Mouse (Mus musculus) MEL (cell line): ENCODE measurements around the gene Zfp638. TPM values are rescaled to one million over a fixed set of nuclear protein-coding genes. Genes with fewer than 3 reads are reported as not detected.

Experiments
- DNase-seq: peaks from one replicate; pipeline ENCODE4 v3.0.0; 2011; ENCODE audit warnings: low read depth, low spot score
- H3K27ac ChIP-seq: 2 replicates; pipeline ENCODE4 v1.5.1; 2012; ENCODE audit warnings: low read depth, mild to moderate bottlenecking, control low read depth, low read length, moderate library complexity; ENCODE audit not compliant: control insufficient read depth
- H3K27me3 ChIP-seq, 2 experiments: fragments of 150-350 bp in 1 of 2; sonication (generic) in 1 of 2; 2 replicates each; pipeline ENCODE4 v1.6.1; 2012; ENCODE audit warnings: low read length in 2 of 2, mild to moderate bottlenecking in 2 of 2, improper control_type of control experiment in 1 of 2, moderate library complexity in 1 of 2; ENCODE audit not compliant: insufficient read depth in 2 of 2, control insufficient read depth in 1 of 2
- H3K36me3 ChIP-seq, 2 experiments: 2 replicates each; pipeline ENCODE4 v1.6.1; 2012 to 2014; ENCODE audit warnings: low read length in 2 of 2, improper control_type of control experiment in 1 of 2, inconsistent platforms in 1 of 2, mild to moderate bottlenecking in 1 of 2; ENCODE audit not compliant: insufficient read depth in 2 of 2, control insufficient read depth in 1 of 2
- H3K4me1 ChIP-seq, 2 experiments: fragments of 150-350 bp in 1 of 2; sonication (generic) in 1 of 2; 2 replicates each; pipeline ENCODE4 v1.6.1; 2012; ENCODE audit warnings: low read length in 2 of 2, improper control_type of control experiment in 1 of 2, mild to moderate bottlenecking in 1 of 2; ENCODE audit not compliant: insufficient read depth in 2 of 2, control insufficient read depth in 1 of 2
- H3K4me3 ChIP-seq, 2 experiments: fragments of 150-350 bp in 1 of 2; sonication (generic) in 1 of 2; 2 replicates each; pipeline ENCODE4 v1.5.1; 2012; ENCODE audit warnings: low read depth in 2 of 2, low read length in 2 of 2, mild to moderate bottlenecking in 2 of 2, moderate library complexity in 2 of 2, control low read depth in 1 of 2, improper control_type of control experiment in 1 of 2; ENCODE audit not compliant: control insufficient read depth in 1 of 2, insufficient read depth in 1 of 2
- H3K79me2 ChIP-seq: 2 replicates; pipeline ENCODE4 v1.6.1; 2012; ENCODE audit warnings: mild to moderate bottlenecking, low read length, moderate library complexity; ENCODE audit not compliant: control insufficient read depth, poor library complexity, insufficient read depth
- H3K9ac ChIP-seq: 2 replicates; pipeline ENCODE4 v1.6.1; 2012; ENCODE audit warnings: low read depth, mild to moderate bottlenecking, control low read depth, low read length, moderate library complexity; ENCODE audit not compliant: control insufficient read depth, poor library complexity, severe bottlenecking
- H3K9me3 ChIP-seq: fragments of 150-350 bp; sonication (generic); replicated peaks from 2 replicates; pipeline ENCODE4 v1.6.1; 2012; ENCODE audit warnings: mild to moderate bottlenecking, low read length, improper control_type of control experiment, moderate library complexity; ENCODE audit not compliant: insufficient read depth
- BHLHE40 ChIP-seq: IDR thresholded peaks from 2 replicates; pipeline ENCODE4 v1.6.1; 2012; ENCODE audit warnings: low read depth, mild to moderate bottlenecking, inconsistent platforms, low read length, improper control_type of control experiment, borderline replicate concordance
- CHD1 ChIP-seq: IDR thresholded peaks from 2 replicates; pipeline ENCODE4 v1.6.1; 2012; ENCODE audit warnings: low read depth, mild to moderate bottlenecking, inconsistent platforms, low read length, improper control_type of control experiment
- CHD2 ChIP-seq: IDR thresholded peaks from 2 replicates; pipeline ENCODE4 v1.6.1; 2011; ENCODE audit warnings: low read length, improper control_type of control experiment
- CTCF ChIP-seq, 3 experiments: IDR thresholded peaks in 2 of 3; conservative IDR thresholded peaks in 1 of 3; 2 replicates each; pipeline ENCODE4 v1.5.1; 2011 to 2012; ENCODE audit warnings: low read length in 3 of 3, low read depth in 2 of 3, mild to moderate bottlenecking in 2 of 3, improper control_type of control experiment in 1 of 3, inconsistent platforms in 1 of 3, mixed read lengths in 1 of 3, moderate library complexity in 1 of 3; ENCODE audit not compliant: control insufficient read depth in 1 of 3, insufficient read depth in 1 of 3, poor library complexity in 1 of 3, severe bottlenecking in 1 of 3
- E2F4 ChIP-seq: IDR thresholded peaks from 2 replicates; pipeline ENCODE4 v1.6.1; 2011; ENCODE audit warnings: low read depth, low read length, improper control_type of control experiment, borderline replicate concordance
- EP300 ChIP-seq, 2 experiments: IDR thresholded peaks; 2 replicates each; pipeline ENCODE4 v1.6.1; 2011; ENCODE audit warnings: improper control_type of control experiment in 2 of 2, low read length in 2 of 2, low read depth in 1 of 2, mild to moderate bottlenecking in 1 of 2
- ETS1 ChIP-seq: IDR thresholded peaks from 2 replicates; pipeline ENCODE4 v1.6.1; 2012; ENCODE audit warnings: low read depth, mild to moderate bottlenecking, inconsistent platforms, low read length, improper control_type of control experiment, moderate library complexity
- HCFC1 ChIP-seq: IDR thresholded peaks from 2 replicates; pipeline ENCODE4 v1.6.1; 2012; ENCODE audit warnings: low read depth, mild to moderate bottlenecking, inconsistent platforms, low read length, improper control_type of control experiment, moderate library complexity
- JUND ChIP-seq: IDR thresholded peaks from 2 replicates; pipeline ENCODE4 v1.6.1; 2011; ENCODE audit warnings: low read depth, mild to moderate bottlenecking, improper control_type of control experiment, low read length
- MAFK ChIP-seq: IDR thresholded peaks from 2 replicates; pipeline ENCODE4 v1.6.1; 2011; ENCODE audit warnings: low read depth, mild to moderate bottlenecking, low read length, improper control_type of control experiment, borderline replicate concordance
- MAX ChIP-seq: IDR thresholded peaks from 2 replicates; pipeline ENCODE4 v1.6.1; 2011; ENCODE audit warnings: low read length, improper control_type of control experiment
- MAZ ChIP-seq: IDR thresholded peaks from 2 replicates; pipeline ENCODE4 v1.6.1; 2012; ENCODE audit warnings: low read depth, mild to moderate bottlenecking, inconsistent platforms, low read length, improper control_type of control experiment
- MYB ChIP-seq: IDR thresholded peaks from 2 replicates; pipeline ENCODE4 v1.6.1; 2011; ENCODE audit warnings: mild to moderate bottlenecking, low read depth, low read length, improper control_type of control experiment
- MYC ChIP-seq: IDR thresholded peaks from 2 replicates; pipeline ENCODE4 v1.6.1; 2011; ENCODE audit warnings: low read depth, mild to moderate bottlenecking, low read length, improper control_type of control experiment, moderate library complexity
- NELFE ChIP-seq: IDR thresholded peaks from 2 replicates; pipeline ENCODE4 v1.6.1; 2011; ENCODE audit warnings: low read depth, low read length, improper control_type of control experiment
- NRF1 ChIP-seq: IDR thresholded peaks from 2 replicates; pipeline ENCODE4 v1.6.1; 2014; ENCODE audit warnings: low read depth, mild to moderate bottlenecking, inconsistent platforms, low read length, improper control_type of control experiment, moderate library complexity; ENCODE audit not compliant: poor library complexity, insufficient read depth, severe bottlenecking
- POLR2AphosphoS2 ChIP-seq: IDR thresholded peaks from 2 replicates; pipeline ENCODE4 v1.6.1; 2011; ENCODE audit warnings: low read length, improper control_type of control experiment
- RAD21 ChIP-seq: IDR thresholded peaks from 2 replicates; pipeline ENCODE4 v1.6.1; 2011; ENCODE audit warnings: mild to moderate bottlenecking, low read depth, low read length, improper control_type of control experiment
- SIN3A ChIP-seq: IDR thresholded peaks from 2 replicates; pipeline ENCODE4 v1.6.1; 2012; ENCODE audit warnings: low read length, improper control_type of control experiment, inconsistent platforms
- TAL1 ChIP-seq: IDR thresholded peaks from 2 replicates; pipeline ENCODE4 v1.6.1; 2012; ENCODE audit warnings: mild to moderate bottlenecking, inconsistent platforms, low read length, moderate library complexity, mixed read lengths
- TBP ChIP-seq: IDR thresholded peaks from 2 replicates; pipeline ENCODE4 v1.8.0; 2011; ENCODE audit warnings: low read depth, low read length, improper control_type of control experiment
- TCF12 ChIP-seq: IDR thresholded peaks from 2 replicates; pipeline ENCODE4 v1.6.1; 2014; ENCODE audit warnings: low read depth, mild to moderate bottlenecking, inconsistent platforms, low read length, improper control_type of control experiment, moderate library complexity
- UBTF ChIP-seq: IDR thresholded peaks from 2 replicates; pipeline ENCODE4 v1.6.1; 2012; ENCODE audit warnings: low read depth, mild to moderate bottlenecking, inconsistent platforms, low read length, improper control_type of control experiment, moderate library complexity, borderline replicate concordance; ENCODE audit not compliant: insufficient read depth
- USF1 ChIP-seq: IDR thresholded peaks from 2 replicates; pipeline ENCODE4 v1.6.1; 2014; ENCODE audit warnings: low read depth, mild to moderate bottlenecking, inconsistent platforms, low read length, improper control_type of control experiment, moderate library complexity
- USF2 ChIP-seq, 2 experiments: IDR thresholded peaks; 2 replicates each; pipeline ENCODE4 v1.6.1; 2011 to 2012; ENCODE audit warnings: improper control_type of control experiment in 2 of 2, low read length in 2 of 2, borderline replicate concordance in 1 of 2, inconsistent platforms in 1 of 2, low read depth in 1 of 2, mild to moderate bottlenecking in 1 of 2; ENCODE audit not compliant: insufficient read depth in 1 of 2
- ZC3H11A ChIP-seq: IDR thresholded peaks from 2 replicates; pipeline ENCODE4 v1.6.1; 2012; ENCODE audit warnings: low read depth, mild to moderate bottlenecking, inconsistent platforms, low read length, improper control_type of control experiment
- ZMIZ1 ChIP-seq: IDR thresholded peaks from 2 replicates; pipeline ENCODE4 v1.6.1; 2012; ENCODE audit warnings: low read depth, mild to moderate bottlenecking, inconsistent platforms, low read length, improper control_type of control experiment, moderate library complexity
- ZNF384 ChIP-seq: IDR thresholded peaks from 2 replicates; pipeline ENCODE4 v1.6.1; 2012; ENCODE audit warnings: low read depth, mild to moderate bottlenecking, inconsistent platforms, low read length, improper control_type of control experiment
- polyA plus RNA-seq, 2 experiments: library from polyadenylated mRNA; stranded (reverse) in 1 of 2; unstranded in 1 of 2; fragments of >175 nt in 1 of 2; fragments of >200 nt in 1 of 2; gene quantifications; 2 replicates each; pipeline versions ENCODE4 v1.2.1 to v1.2.4; 2012; ENCODE audit warnings: low replicate concordance in 2 of 2, low read depth in 1 of 2; ENCODE audit not compliant: insufficient read length in 2 of 2, insufficient read depth in 1 of 2, missing spikeins in 1 of 2
- total RNA-seq: library from RNA; depleted of rRNA; stranded (reverse); fragments of 300-350 nt; gene quantifications from 2 replicates; pipeline ENCODE4 v1.2.3, GENCODE M21; 2012

Zfp638 gene
- total and polyA plus RNA-seq, 3 experiments, result 50.1 to 69.0 (median 61.2) TPM

DNA sequence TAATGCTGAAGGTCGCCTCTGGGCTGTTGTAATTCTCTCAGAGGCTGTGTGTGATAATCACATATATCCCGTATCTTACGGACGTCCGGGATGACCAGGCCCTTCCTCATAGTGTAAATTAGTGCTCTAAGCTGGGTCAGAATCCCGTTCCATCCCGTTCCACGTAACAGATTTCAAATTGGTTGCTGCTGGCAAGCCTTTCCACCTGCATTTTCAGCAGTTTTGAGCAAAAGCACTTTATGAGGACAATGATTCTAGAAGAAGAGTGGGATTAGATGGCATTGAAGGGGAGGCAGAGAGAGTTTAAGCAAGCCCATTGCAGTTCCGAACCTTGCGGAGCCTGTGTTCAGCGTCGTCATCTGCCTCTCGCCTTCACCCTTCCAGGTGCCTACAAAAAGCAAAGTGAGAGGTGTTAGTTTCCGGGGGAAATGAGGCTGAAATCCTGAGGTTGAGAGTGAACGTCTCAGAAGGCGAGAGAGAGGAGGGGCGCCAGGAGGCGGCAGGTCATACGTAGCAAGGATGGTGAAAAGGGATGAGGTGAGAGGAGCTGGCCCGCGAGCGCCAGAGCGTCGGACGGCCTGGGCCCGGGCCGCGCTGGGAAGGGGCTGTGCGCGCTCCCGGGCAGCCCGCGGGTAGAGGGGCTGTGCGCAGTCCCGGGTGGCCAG is 35.8 kb upstream of the Zfp638 start:
- peaks cover 0 to 6% of the 10 kb centered on the region in 2 experiments; a peak in 2 of 4 replicates for H3K36me3 ChIP-seq
- DNase-seq, result no peak
- H3K4me3 ChIP-seq, result peak overlapping the region; percentile 65 to 68
- no peaks in the 10 kb centered on the region for H3K27me3 ChIP-seq
- peak overlapping the region; percentile 72 for H3K9ac ChIP-seq
- H3K27ac ChIP-seq, result no peak overlapping the region
- TF ChIP-seq ZNF384, result no peak
- TF ChIP-seq NELFE, result no peak
- TF ChIP-seq CHD1, result 0 out of 2 replicates have a peak, but pooled peaks have one; percentile 56
- no peak for TF ChIP-seq UBTF
- TF ChIP-seq SIN3A, result peak; percentile 31; the same call in 1 of the 2 replicates
- H3K9me3 ChIP-seq, result no peaks in the 10 kb centered on the region
- H3K4me1 ChIP-seq, result peaks cover 2 to 6% of the 10 kb centered on the region in 2 experiments; a peak in 2 of 4 replicates
- no peaks in the 10 kb centered on the region; the same call in 1 of the 2 replicates for H3K79me2 ChIP-seq

DNA sequence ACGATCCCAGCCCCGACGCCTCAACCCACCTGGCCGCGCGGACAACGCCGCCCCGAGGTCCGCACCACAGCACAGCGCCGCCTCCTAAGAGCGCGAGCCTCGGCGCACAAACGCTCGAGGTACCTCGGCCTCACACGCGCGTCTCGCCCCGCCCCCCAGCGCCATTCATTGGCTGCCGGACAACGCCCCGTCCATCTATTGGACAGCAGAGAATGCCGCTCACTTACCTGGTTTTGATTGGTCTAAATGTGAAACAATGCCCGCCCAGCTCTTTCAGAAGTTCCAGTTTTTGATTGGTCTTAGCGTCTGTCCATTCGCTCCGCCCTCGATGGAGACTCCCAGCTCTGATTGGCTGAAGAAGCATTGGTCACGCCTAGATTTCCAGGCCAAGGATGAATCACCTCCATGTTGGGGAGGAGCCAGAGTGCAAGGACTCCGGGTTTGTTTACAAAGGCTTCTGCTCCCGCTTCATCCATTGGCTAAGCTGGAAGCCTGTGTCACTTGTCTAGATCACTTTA is 35.2 kb upstream of the Zfp638 start, which contains the start of gene Paip2b:
TSS of gene Paip2b (minus strand) at position 136 of the 518 bp plus-strand sequence.
- H3K9ac ChIP-seq, result peak within 1 kb of the TSS; percentile 72
- no peak within 1 kb of the TSS for H3K27ac ChIP-seq
- no peaks in the 10 kb centered on the region; the same call in 1 of the 2 replicates for H3K79me2 ChIP-seq
- TF ChIP-seq MYB, result no peak
- peak; percentile 85 for TF ChIP-seq NELFE
- peak; percentile 82 for TF ChIP-seq MAX
- no peak for TF ChIP-seq TAL1
- no peak for TF ChIP-seq UBTF
- 0 out of 2 replicates have a peak, but pooled peaks have one; percentile 9 for TF ChIP-seq USF1
- no peak for TF ChIP-seq EP300 (IDR thresholded peaks at IDR 0.05; ENCODE audit: low read depth in 1 of 2, low read length in 2 of 2)
- TF ChIP-seq ETS1, result no peak
- TF ChIP-seq E2F4, result no peak
- no peak for TF ChIP-seq ZNF384
- peak; percentile 69; the same call in 1 of the 2 replicates for TF ChIP-seq TBP
- TF ChIP-seq MYC, result no peak
- no peak for TF ChIP-seq ZC3H11A
- peak; percentile 53 for TF ChIP-seq HCFC1
- TF ChIP-seq ZMIZ1, result peak; percentile 59; the same call in 1 of the 2 replicates
- peak; percentile 86 for TF ChIP-seq CHD2
- TF ChIP-seq CTCF (IDR thresholded peaks at IDR 0.05 in 2 of 3, conservative IDR thresholded peaks at IDR 0.05 in 1 of 3; ENCODE audit: control insufficient read depth in 1 of 3, insufficient read depth in 1 of 3, low read depth in 2 of 3, low read length in 3 of 3, poor library complexity in 1 of 3, severe bottlenecking in 1 of 3), result peak in 2 of 3 experiments; percentile 8 to 14; a peak in 1 of 6 replicates
- TF ChIP-seq MAFK, result no peak
- no peak for TF ChIP-seq MAZ
- TF ChIP-seq USF2 (IDR thresholded peaks at IDR 0.05; ENCODE audit: borderline replicate concordance in 1 of 2, insufficient read depth in 1 of 2, low read depth in 1 of 2, low read length in 2 of 2), result no peak
- TF ChIP-seq TCF12, result peak; percentile 41; the same call in 1 of the 2 replicates
- TF ChIP-seq POLR2AphosphoS2, result peak; percentile 62; the same call in 1 of the 2 replicates
- 0 out of 2 replicates have a peak, but pooled peaks have one; percentile 32 for TF ChIP-seq NRF1
- peak; percentile 58 for TF ChIP-seq SIN3A
- no peak for TF ChIP-seq RAD21
- TF ChIP-seq CHD1, result no peak
- no peak for TF ChIP-seq BHLHE40
- TF ChIP-seq JUND, result no peak

More for the DNA sequence above, 35.2 kb upstream of the Zfp638 start, which contains the start of gene Paip2b:
- Histone ChIP-seq H3K4me1 (peaks cover 2 to 6% of the 10 kb centered on the region in 2 experiments; a peak in 2 of 4 replicates), H3K4me3 (peak within 1 kb of the TSS; percentile 65 to 68), H3K27me3 (no peaks in the 10 kb centered on the region), H3K9me3 (no peaks in the 10 kb centered on the region), H3K36me3 (peaks cover 0 to 6% of the 10 kb centered on the region in 2 experiments; a peak in 2 of 4 replicates)
- DNase-seq, result peak; percentile 100
